Mouse (Mus musculus): ENCODE measurements around the gene Ms4a13. TPM values are rescaled to one million over a fixed set of nuclear protein-coding genes. Genes with fewer than 3 reads are reported as not detected.

Gene Ms4a13
- polyA plus RNA-seq, 1 experiment from 2014 or later, result not detected

Other genes starting within 250 kb of the Ms4a13 start
- 12.8 and 13.5 TPM in 2 replicates for gene Ccdc86, start 247.5 kb downstream of the Ms4a13 start, polyA plus RNA-seq (2015; fragmentation: Nextera tagmentation; extraction: Ambion mirVana)
- gene Ms4a10, start 222.1 kb downstream of the Ms4a13 start, polyA plus RNA-seq (2015; fragmentation: Nextera tagmentation; extraction: Ambion mirVana), result not detected in 2 replicates
- not detected in 2 replicates for gene Ms4a15, start 203.5 kb downstream of the Ms4a13 start, polyA plus RNA-seq (2015; fragmentation: Nextera tagmentation; extraction: Ambion mirVana)
- not detected in 2 replicates for gene Ms4a18, start 178.7 kb downstream of the Ms4a13 start, polyA plus RNA-seq (2015; fragmentation: Nextera tagmentation; extraction: Ambion mirVana)
- gene Ms4a8a, start 115.6 kb downstream of the Ms4a13 start, polyA plus RNA-seq (2015; fragmentation: Nextera tagmentation; extraction: Ambion mirVana), result not detected in 2 replicates
- gene 1700017D01Rik, start 65.9 kb downstream of the Ms4a13 start, polyA plus RNA-seq (2015; fragmentation: Nextera tagmentation; extraction: Ambion mirVana), result not detected in 2 replicates
- not detected in 2 replicates for gene 1700025F22Rik, start 31.4 kb downstream of the Ms4a13 start, polyA plus RNA-seq (2015; fragmentation: Nextera tagmentation; extraction: Ambion mirVana)
- gene Ms4a12, start 35.7 kb upstream of the Ms4a13 start, polyA plus RNA-seq (2015; fragmentation: Nextera tagmentation; extraction: Ambion mirVana), result not detected in 2 replicates
- gene Ms4a1, start 69.5 kb upstream of the Ms4a13 start, polyA plus RNA-seq (2015; fragmentation: Nextera tagmentation; extraction: Ambion mirVana), result not detected in 2 replicates
- not detected in 2 replicates for gene Ms4a5, start 87.1 kb upstream of the Ms4a13 start, polyA plus RNA-seq (2015; fragmentation: Nextera tagmentation; extraction: Ambion mirVana)
- gene Ms4a14, start 117.7 kb upstream of the Ms4a13 start, polyA plus RNA-seq (2015; fragmentation: Nextera tagmentation; extraction: Ambion mirVana), result not detected in 2 replicates
- gene Ms4a7, start 139.4 kb upstream of the Ms4a13 start, polyA plus RNA-seq (2015; fragmentation: Nextera tagmentation; extraction: Ambion mirVana), result 1.8 and 2.1 TPM in 2 replicates
- 1.4 and 2.1 TPM in 2 replicates for gene Ms4a4a, start 178.8 kb upstream of the Ms4a13 start, polyA plus RNA-seq (2015; fragmentation: Nextera tagmentation; extraction: Ambion mirVana)
- 0.20 TPM in 1 of 2 replicates, not detected in the other for gene Ms4a4c, start 208.0 kb upstream of the Ms4a13 start, polyA plus RNA-seq (2015; fragmentation: Nextera tagmentation; extraction: Ambion mirVana)
- not detected in 2 replicates for gene Ms4a4b, start 246.8 kb upstream of the Ms4a13 start, polyA plus RNA-seq (2015; fragmentation: Nextera tagmentation; extraction: Ambion mirVana)

Measured in midbrain, embryonic 16.5 days (tissue).